Mouse (Mus musculus): Measurements from ENCODE around the gene Bcas3.
"Not testable (repeated sequence)": the region's sequence is repeated elsewhere in the genome, so short reads cannot be mapped to it uniquely, and the experiment has no call there.

Bcas3 gene

DNA sequence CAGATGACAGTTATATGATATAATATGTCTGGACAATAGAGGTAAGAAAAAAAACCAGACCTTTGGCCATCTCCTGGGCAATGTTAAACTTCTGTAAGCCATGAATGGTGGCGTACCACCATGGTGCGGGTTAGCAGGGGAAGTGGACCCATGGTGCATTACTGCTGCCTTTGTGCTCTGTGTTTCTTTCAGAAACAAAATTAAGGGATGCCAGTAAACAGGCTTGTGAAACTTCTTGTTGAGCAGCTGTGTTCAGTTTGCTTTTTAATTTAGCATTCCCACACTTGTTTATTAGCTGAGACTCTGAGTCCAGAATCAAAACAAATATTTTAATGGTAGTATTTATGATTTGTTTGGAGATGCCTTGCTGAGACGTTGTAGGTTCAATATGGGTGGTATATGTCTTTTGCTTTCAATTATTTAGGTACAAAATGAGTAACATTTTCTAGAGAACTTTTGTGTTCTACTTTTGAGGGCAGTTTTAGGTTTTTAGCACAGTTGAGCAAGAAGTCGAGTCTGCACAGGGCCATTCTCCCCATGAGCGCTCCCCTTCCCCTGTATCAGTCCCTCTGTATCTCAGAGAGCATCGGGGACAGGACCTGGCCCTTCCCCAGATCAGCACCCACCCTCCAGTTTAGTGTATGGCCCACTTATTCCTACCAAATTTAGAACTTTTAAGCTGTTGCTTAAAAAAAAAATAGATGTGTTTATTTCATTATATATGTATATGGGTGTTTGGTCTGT, 132.4 kb downstream of the Bcas3 start:
- DNase-seq = no peak

DNA sequence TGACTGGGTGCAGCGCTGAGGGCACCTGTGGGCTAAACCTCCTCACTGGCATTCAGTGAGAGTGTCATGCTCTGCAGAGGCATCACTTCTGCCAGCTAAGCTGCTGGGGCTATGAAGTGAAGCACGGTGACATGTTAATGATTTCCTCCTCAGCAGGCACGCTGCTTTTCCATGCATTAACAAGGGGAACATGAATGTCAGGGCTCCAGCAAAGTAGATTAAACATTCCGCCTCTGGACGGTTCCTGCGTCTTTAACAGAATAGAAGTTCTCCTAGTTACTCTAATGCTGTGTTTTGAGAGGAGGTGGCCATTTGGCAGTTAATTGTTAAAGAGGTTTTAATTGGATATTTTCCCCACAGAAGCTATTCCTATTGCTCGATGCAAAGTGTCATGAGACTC, 134.5 kb downstream of the Bcas3 start:
- DNase-seq = no peak

DNA sequence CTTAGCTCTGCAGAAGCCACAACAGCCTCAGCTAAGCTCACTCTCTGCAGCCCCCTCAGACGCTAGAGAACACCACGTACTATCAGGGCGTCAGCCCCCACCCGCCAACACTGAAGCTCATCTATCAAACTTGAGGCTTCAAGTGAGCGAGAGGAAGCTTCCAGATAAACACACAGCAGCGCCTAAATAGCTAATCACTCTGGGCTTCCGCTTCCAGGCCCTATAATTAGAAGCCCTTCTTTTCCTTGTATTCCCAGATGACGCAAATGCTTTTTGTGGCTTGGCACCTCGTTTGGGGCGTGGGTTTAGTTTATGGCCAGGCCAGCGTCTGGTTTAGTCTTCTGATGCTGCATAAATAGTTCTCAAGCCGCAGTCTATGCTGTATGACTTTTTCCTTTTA, 139.3 kb downstream of the Bcas3 start:
- peak; percentile 95 for DNase-seq

DNA sequence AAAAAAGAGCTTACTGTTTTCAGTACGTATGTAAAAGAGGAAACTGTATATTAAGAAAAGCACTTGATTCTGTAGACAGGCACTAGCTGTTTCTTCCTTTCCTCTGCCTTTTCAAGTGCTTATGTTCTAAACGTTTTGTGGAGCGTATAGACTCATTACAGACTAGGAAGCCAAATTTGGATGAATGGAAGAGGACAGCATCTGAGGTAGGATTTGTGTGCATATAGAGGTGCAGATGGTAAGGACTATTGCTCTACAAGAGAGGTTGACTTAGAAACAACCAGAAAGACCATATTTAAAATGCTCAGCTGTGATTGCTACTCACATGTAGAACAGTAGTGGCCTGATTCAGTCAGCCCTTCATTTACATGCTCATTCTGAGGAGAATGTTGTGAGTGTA, 139.7 kb downstream of the Bcas3 start:
- no peak for DNase-seq

DNA sequence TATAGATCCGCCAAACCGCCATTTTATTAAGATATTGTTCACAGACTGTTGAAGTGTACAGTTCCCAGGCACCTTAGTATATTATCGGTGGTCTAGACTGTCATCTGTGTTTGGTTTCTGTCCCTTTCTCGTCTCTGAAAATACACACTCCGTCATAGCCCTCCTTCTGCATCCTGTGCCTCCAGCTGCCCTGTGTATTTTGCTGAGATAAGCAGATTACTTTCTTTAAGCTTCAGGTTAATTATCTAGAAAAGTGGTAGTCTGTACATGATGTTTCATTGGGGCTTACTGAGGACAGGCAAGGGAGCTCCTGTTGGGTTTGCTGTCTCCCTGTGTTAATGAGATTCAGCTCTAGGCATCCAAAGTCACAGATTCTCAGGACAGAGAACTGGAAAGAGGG, 146.6 kb downstream of the Bcas3 start:
- DNase-seq = no peak

DNA sequence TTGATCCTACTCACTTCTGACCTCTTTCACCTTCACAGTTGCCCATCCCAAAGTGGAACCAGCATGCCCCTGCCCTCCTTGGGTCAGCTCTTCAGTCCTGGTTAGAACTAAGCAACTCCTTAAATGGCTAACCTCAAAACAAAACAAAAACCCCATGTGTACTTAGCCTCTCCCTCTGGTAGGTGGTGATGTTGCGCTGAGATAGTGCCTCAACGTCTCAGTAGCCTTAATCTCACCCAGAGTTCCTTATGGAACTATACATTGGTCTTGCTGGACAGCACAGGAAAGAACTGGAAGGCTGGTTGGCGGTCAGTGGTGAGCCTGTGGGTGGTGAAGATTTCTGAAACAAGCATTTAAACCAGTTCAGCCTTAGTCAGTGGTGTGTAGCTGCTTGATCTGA, 149.1 kb downstream of the Bcas3 start:
- DNase-seq = no peak

DNA sequence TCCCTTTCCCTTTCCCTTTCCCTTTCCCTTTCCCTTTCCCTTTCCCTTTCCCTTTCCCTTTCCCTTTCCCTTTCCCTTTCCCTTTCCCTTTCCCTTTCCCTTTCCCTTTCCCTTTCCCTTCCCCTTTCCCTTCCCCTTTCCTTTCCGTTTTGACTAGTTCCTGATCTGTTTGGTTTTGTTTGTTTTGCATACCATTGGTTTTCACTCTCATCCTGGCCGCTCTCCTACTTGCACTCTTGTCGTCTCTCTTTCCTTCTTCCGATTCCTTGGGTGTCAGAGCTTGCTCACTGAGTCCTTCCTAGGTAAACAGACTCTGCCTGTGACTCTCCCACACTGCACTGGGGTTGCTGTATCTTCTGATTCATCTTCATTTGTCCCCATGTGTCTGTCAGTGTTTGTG, 151.8 kb downstream of the Bcas3 start:
- not testable (repeated sequence) for DNase-seq

DNA sequence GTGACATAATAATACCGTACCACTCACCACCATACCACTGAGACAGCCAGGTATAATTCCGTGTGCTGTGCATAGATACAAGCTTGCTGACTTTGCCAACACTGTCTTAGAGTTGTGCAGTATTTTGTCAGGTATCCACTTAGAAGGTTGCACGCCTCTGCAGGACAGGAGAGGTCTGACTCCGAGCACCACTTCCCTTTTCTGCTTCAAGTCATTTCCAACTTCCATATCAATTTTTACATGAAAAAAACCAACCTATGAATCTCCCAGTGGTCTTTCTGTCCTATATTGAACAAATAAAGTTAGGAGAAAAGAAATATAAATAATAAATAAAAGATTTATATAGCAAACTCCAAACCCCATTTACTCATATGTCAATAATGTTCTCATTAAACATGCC, 152.8 kb downstream of the Bcas3 start:
- no peak for DNase-seq

DNA sequence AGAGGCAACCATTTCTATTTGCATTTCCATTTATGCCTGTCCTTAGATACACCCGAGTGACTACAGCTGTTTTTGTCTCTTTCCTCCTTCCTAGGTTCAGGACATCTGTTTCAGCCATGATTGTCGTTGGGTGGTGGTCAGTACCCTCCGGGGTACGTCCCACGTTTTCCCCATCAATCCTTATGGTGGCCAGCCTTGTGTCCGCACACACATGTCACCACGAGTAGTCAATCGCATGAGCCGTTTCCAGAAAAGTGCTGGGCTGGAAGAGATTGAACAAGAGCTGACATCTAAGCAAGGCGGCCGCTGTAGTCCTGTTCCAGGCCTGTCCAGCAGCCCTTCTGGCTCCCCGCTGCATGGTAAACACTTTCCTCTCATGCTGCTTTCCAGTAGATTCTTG, 156.4 kb downstream of the Bcas3 start:
- DNase-seq = no peak

DNA sequence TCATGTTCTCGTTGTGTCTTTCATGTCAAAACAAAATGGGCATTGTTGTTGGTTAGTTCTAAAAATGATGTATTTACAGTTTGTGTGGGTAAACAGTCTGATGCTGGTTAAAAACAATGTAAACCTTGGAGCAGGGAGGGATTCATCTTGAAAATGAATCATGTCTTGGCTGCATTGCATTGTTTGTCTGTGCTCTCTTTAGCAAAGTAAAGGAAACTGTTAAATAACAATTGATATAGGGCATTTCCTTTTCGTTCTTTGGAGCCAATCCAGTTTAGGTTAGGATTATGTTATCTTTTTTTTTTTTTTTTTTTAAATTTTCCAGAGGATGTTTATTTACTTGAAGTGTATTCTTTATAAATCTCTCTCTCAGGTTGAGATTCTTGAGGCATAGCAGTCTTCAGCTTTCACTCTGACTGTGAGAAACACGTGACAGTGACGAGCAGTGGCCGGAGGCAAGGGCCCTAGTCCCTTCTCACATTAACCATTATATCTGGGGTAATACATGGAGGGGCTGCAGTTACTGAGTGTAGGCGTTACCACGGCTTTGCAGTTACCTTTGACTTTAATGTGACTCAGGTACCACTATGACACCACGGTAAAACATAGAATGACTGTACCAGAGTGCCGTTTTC, 158.4 kb downstream of the Bcas3 start:
- peak; percentile 49 for DNase-seq

DNA sequence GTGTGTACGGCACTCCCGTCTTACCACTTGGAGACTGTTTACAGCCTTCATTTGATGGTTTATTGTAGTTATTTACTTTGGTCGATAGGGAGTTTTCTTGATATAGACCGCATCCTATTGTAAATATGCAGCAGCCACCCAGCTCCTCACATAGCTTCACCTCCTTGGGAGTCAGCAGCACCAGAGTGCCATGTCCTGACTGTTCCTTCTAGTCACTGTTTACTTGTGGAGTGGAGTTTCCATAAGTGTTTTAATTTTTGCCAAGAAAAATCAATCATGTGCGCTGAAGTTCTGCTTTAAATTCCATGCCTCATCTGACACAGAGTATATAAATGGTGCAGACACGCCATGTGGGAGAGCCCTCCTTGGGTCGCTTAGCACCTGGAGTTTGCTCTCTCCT, 163.8 kb downstream of the Bcas3 start:
- DNase-seq = no peak

DNA sequence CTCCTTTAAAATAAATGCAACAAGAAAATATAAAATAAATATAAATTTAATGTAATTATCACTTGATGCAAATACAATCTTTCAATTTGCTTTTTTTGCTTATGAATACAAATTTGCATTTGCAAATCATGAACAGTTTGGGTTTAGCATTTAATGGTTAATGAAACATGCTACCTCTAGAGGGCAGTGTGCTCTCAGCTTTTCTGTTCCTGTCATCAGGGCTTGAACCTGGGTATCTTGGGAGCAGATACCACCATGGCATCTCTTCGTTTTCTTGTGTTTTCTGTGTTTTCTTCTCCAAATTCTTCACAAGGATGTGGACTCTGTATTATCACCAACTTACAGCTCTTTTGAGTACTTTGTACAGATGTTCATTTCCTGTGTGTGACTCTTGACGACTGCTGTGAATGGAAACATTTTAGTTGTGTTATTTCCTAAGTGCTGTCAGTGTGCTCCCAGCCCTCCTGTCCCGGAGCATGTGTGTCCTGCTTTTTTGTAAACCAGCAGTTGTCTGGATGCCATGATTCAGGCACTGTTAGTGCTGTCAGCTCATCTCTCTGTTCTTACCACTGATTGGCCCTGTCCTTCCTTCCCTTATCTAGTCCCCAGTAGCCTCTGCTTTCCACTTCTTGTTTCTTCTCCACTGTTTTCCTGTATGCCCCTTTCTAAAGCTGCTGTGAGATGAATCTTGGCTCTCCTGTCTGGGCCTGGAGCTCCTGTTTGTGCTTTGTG, 165.2 kb downstream of the Bcas3 start:
- DNase-seq = peak; percentile 68

DNA sequence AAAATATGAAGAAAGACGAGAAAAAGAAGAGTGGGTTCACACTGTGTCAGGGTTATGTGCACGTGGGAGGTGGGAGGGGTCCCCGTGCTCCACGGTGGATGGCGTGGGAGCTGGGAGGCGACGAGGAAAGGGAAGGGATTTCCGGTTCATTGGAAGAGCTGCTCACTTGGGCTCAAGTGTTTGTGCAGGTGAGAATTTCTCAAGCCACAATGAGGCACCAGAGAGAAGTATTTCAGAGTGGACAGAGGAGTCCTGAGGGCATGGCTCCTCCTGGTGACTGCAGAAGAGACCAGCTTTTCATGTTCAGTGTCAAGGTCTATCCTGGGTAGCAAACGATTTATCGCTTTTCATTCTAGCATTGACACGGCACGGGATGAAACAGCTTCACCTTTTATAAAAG, 167.3 kb downstream of the Bcas3 start:
- peak; percentile 46 for DNase-seq

DNA sequence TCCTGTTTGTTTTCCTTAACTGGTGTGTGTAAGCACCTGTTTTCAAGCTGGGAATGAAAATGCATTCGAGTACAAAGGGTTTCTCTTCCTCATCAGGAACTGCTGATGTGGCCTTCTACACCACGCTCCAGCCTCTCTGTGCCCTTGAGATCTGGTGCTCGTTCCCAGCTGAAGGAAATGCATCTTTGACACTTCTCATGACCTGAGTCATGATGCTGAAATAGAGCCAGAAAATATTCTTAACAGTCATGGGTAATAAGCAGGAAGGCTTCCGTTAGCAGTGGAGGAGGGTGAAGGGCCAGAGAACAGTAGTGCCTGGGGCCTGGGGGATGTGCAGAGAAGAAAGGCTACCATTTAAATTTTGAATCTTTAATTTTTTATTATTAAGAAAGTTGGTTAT, 168.0 kb downstream of the Bcas3 start:
- peak; percentile 57 for DNase-seq

DNA sequence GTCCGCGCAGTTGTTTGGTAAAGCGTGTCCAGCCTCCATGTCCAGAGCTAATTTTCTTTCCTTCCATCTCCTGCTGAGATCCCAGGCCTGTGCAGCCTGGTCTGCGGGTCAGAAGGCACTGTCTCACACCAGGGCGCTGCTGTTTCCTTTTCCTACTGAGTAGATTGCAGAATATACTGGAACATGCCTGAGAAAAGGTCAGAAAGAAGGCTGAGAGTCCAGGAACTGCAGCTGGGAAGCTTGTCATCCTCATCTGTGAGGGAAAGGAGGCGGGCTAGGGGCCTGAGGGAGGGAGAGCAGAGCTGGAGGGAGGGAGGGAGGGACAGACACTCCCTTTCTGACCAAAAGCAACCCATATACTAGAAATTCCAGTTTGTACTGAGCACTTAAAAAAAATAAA, 170.7 kb downstream of the Bcas3 start:
- DNase-seq = peak; percentile 62

DNA sequence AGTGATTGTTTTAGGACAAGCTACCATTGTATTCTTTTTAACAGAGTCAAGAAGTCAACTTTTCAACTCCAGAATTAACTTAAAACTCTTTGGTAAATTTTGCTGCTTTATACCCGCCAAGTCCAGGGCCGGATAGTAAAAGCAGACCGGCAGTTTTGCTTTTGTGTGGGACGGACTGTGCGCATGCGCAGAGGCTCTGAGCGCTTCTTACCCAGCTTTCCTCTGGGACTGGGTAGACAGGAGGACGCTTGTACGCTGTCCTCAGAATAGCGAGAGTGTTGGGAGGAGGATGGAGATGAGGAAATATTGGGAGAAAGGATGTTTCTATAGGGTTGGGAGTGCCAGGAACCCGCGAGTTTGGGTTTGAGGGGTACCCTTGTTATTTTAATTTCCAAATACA, 171.2 kb downstream of the Bcas3 start:
- peak; percentile 77 for DNase-seq

DNA sequence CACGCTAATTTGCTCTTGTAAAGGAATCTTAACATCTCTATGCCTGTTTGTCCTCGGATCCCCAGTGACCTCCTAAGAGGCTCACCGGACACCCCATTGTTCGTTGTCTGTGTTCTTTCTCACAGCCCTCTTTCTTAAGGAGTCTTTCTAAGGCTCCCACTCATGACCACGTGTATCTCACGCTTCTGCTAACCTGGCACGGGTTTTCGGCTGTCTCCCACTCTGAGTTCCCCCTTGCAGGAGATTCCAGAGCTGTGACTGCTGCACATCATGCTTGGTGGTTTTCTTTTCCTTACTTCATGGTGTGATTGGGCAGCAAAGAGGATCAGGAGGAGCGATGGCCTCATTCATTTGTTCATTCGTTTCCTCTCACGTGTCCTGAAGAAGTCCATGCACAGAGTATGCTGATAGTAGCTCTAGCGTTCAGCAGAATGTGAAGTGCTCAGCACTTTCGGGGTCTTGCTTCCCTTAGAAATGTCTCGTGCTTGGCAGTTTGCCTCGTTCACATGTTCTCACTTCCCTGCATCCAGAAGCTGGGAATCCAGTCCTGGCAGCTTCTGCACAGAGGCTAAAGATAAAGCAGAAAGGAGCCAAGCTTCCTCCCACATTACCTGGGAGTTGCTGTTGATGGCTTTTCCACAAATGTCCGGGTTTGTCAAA, 172.0 kb downstream of the Bcas3 start:
- DNase-seq = peak; percentile 54

DNA sequence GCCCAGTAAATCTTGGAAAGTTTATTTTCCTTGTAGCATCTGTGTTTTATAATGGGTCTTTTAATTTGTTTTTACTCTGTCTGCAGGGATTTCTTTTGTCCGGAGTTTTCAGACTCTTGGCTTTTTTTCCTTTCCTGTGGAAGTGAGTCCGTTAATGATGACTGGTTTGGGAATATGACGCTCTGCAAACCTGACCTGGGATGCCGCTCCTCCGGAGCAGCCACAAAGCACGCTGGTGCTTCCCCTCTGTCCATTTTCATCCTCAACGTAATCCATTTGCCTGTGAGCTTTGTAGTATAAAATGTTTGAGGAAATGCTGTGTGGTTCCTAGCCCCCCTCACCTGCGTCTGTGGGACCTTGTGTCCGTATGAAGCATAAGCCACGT, 172.5 kb downstream of the Bcas3 start:
- no peak for DNase-seq

DNA sequence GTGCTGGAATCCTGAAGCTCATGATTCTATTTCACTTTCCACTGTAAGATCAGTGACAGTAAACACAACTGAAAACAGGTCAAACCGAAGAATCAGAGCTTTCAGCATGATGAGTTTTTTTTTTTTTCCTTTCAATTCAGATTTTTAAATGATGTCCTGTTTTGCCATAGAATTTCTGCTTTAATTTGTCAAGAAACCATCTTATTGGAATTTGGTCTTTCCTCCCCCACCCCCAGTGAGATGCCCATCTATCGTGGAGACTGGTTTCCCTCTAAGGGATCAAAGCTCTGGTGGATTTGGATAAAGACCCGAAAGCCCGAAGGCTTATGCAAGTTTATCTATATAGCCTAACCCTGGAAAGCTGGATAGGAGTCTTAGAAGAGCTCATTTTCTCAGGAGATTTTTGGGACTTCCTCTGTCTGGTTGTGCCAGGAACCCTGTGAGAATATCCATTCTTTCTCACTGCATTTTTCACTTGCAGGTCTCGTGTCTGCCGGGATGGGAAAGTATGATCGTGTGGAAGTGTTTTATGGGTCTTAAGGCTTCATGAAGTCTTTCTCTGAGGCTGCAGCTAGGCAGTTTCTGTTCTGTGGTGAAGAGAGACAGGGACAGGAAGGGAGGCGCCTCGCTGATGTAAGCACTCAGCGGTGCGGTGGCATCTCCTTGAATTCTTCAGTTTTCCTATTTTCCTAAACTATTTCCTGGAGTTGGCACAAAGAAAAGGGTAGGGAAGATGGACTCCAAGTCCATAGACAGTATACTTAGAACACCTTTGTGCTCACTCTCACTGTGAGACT, 173.2 kb downstream of the Bcas3 start:
- DNase-seq = peak; percentile 42

DNA sequence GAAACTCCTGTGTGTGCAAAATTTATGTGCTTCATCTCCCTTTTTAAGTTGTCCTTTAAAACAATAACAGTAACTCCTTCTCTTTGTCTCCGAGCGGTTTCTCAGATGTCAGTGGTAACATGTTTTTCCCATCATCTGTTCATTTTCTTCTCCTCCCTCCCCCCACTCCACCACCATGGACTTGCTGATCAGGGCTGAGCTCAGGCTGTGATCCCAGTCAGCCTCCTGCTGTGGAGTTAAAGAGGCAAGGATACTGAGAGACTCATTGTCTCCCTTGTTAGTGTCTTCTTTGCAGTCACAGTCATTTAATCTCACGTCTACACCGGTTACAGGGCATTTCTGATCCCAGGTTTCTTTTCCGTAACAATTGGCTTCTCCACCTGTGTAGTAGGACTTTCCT, 174.3 kb downstream of the Bcas3 start:
- DNase-seq = no peak

DNA sequence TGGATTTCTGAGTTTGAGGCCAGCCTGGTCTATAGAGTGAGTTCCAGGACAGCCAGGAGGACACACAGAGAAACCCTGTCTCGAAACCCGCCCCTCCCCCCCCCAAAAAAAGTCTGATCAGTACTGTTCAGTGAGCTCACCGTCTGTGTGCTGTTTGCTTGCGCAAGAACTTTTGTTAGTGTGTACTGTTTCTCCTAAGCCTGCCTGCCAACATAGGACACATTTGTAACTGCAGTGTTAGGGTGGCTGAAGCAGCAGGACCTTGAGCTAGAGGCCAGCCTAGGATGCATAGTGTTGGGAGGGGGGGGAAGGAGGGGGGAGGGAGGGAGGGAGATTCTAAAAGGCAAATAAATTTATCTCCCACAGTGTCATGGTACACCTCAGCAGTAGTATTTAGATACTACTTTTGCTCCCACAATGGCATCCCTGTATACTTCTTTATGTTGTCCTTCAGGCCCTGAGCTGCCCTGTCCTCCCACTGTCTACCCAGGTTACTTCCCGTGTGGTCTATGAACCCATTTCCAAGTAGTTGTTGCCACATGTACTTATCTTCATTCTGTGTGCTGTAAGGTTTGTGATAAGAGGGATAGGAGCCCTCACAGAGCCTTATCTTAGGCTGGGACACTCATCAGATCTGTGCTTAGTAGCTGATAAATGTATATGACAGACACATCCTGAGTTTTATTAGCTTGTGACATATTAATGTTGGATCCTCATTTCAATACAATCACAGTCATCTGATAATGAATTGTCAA, 176.7 kb downstream of the Bcas3 start:
- peak; percentile 37 for DNase-seq

DNA sequence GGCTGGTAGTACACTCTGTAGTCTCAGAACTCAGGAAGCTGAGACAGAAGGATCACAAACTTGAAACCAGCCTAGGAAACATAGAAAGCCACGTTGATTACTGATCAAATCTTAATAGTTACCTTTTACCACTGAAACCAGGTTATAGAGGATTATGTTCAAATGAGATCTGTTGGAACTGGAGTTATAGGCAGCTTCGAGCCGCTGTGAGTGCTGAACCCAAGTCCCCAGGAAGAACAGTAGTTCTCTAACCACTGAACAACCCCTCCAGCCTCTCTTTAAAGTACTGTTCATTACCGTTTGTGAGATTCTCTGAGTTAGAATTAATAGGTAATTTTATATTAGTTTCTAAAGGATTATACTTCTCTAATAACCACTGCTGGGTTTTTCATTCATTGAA, 188.0 kb downstream of the Bcas3 start:
- no peak for DNase-seq

Data from lung, postnatal 36 days (tissue).